Mouse (Mus musculus) layer of hippocampus, postnatal 10 days (tissue): ENCODE measurements at regions not wholly inside any gene's neighbourhood (a gene's known extent, or its start where the extent isn't known, plus 50 kb on each side); places are given as distances from the start of the nearest gene placed in this dataset.

Source experiments
- DNase-seq, 2 experiments: peaks; one replicate each; pipeline ENCODE4 v3.0.0; 2021; ENCODE audit warnings: low spot score in 2 of 2

DNA sequence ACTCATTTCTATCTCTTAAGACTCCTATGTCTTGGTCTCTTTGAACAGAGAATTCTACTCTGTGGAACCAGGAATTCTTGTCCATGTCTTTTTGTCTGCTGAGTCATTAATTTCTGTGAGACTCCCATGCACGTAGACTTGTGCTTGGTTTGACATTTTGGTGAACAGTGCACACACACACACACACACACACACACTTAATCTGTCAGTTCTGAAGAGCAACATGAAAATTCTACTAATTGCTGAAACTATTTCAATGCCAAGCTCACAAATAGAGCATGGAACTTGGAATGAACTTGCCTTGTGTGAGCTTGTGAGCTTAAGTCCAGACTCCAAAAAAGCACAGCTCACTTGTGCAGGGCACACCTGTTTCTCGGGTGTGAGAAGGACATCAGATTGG, 301.1 kb downstream of the Ptprc start:
- DNase-seq: no peak

DNA sequence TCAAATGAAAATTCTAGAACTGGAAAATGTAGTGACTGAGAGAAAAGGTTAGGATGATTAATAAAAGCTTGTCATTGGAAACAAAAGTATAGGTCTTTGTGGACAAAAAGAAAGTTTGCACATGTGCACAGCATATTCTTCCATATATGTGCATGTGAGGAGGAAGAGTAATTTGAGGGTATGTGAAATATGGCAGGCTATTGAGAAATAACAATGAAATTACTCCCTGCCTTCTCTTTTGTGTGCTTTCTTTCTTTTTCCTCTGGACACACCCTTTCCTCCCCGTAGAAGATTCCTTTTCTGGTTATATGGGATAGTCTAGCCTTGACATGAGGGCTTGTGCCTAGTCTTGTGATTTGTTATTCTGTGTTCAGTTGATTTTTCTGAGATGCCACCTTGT, 301.9 kb downstream of the Ptprc start:
- no peak for DNase-seq

DNA sequence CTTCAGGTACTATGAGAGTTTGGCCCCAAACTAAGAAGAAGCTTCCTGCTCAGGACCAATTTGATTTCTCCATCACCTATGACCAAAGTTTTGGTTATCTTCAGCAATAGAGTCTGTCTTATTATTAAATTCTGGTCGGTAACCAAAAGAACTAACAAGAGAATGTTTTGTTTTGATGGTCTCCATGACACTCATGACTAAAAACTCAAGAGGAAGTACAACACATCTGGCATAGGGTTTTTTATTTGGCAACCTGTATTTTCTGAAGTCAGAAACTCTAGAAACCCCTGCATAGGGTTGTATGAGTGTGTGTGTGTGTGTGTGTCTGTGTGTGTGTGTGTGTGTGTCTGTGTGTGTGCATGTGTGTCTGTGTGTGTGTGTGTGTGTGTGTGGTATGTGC, 310.5 kb downstream of the Ptprc start:
- no peak for DNase-seq

DNA sequence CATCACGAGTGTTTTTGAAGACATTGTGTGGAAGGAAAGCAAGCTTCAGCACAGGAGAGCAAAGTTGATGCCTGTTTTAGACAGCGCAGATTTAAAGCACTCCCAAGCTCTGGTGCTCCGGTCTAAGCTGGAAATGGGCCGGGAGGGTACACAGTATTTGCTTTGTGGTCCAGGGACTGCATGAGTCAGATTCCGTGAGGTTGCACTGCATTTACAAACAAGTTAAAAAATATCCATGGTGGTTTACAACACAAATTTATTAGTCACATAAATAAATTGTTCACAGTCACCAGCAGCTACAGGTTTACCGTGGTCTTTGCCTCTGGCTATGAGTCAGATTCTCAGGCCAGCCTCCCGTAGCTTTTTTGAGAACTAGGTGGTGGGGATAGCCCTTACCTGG, 312.0 kb downstream of the Ptprc start:
- no peak for DNase-seq

DNA sequence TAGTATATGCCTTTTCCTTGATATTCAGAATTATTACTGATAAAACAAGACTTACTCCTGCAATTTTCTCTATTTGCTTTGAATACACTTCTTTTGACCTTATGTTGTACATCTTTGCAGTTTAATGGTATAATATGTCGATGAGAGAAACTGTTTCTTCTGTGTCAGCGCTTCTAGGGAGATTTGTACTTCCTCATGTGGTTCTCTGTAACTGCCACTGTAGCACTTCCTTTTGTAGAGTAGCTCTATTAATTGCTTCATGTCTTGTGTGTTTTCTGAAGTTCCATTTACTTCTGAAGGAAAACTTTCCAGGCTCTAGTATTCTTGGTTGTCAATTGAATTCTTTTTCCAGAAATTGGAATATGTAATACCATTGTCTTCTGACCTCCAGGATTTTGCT, 323.2 kb downstream of the Ptprc start:
- no peak for DNase-seq

DNA sequence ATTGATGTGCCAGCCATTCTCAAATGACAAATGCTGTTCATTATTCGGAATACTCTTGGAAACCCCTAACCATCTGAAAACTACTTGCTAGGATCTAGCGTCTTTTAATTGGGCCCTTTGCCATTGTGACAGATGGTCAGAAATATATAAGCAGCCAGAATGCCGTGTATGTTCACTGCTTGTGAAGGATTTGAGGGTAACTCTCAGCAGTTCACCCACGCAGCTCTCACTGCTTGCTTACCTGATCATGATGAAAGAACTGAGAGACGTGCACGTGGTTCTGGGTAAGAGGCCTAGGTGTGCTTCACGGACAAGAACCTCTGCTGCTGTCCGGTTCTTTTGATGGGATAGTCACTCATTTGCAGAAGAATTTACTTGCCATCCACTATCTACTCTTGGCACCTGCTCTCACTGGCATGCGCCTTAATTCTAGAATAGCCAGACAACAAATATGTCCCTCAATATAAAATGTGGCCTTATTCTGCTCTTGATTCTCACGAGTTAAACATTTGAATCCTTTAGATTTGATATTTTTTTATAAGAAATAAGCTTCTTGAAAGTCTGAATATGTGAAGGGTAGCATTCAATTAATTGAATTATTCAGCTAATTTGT, 328.1 kb downstream of the Ptprc start:
- DNase-seq: no peak

DNA sequence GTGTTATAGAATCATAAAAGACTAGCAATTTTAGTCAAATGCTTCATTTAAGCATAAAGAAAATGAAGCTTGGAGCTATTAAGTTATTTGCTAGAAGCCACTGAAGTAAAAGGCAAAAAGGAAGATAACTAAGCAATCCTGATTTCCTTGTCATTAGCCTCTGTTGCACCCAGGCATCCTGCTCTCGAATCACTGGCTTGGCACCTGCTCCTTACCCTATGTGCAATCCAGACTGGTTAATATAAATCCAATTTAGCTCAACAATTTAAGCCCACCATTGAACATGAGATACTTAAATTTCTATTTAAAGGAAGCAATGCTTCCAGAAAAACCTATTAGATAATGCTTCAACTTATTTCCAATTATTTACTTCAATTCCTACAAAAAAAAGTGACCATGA, 328.7 kb downstream of the Ptprc start:
- DNase-seq: no peak

DNA sequence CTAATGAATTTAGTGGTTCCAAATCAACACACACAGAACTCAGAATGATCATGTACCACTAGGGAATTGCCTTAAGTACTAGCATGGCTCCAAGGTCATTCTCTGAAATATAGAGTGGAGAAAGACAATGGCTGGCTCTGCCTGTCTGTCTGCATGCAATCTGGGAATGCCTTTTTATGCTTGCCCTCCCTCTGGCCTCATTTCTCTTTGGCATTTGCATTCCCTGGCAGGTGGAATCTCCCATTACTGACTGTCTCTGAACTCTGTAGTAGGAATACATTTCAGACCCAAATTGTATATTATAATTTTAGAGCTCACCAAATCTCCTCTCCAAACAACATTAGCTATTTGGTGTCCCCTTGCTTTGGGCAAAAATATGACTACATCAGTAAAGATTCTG, 335.0 kb downstream of the Ptprc start:
- DNase-seq: no peak

DNA sequence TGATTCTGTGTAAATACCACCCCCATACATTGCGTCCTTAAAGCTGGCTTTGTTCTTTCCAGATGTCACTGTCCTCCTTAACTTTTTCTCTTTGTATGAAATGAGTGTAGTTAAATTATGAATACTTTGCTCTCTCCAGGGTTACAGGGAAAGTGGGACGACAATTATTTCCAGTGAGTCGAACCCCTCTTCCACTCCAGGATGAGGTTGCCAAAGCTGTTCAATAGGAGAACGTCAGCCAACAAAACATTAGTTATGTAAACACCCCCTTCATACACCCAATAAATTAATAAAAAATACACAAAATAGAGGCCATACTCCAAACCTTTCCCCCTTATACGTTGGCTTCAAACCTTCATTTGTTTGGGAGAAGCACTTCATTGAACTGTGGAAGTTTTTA, 335.8 kb downstream of the Ptprc start:
- no peak for DNase-seq

DNA sequence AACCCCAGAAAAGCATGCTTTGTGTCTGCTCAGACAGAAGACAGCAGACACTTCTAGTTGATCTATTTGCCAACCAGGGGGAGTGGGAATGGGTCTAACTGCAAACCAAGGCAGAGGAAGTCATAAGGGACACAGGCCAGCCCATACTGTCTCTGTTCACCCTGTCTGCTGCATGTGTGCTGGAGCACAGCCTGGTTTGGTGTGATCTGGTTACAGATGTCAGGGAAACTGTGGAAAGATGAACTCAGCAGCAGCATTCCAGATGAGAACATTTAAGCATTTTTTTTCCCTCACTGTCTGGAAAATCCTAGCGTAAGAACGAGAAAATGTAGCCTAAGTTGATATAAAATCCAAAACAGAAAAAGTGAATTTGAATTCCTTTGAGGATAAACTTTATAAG, 336.2 kb downstream of the Ptprc start:
- no peak for DNase-seq

DNA sequence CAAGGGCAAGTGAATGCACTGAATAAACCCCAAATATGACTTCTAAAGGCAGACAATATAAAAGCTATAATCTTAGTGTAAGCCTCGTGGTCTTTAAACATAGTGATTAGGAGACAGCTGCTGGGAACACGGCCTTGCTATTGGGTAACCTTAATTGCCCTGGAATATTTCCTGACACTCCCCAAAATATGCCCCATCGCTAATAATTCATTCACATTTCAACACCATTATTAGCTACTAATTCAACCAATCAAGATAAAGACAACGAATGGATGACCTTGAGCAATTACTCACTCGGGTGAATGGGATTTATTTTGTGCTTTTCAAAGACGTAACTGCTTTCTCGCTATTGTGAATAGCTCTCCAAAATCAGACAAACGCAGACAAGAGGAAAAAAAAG, 337.2 kb downstream of the Ptprc start:
- no peak for DNase-seq

DNA sequence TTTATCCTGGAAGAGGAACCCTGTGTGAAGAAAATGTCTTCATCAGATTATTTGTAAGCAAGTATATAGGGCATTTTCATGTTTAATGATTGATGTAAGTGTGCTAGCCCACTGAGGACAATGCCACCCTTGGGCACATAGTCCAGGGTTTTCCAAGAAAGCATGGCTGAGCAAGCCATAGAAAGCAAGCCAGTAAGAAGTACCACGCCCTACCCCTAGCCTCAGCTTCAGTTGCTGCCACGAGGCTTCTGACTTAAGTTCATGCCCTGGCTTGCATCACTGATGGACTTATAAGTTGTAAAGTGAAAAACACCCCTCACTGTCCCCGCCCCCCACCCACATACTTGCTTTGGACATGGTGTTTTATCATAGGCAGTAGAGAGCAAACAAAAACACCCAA, 342.0 kb downstream of the Ptprc start:
- DNase-seq: no peak

DNA sequence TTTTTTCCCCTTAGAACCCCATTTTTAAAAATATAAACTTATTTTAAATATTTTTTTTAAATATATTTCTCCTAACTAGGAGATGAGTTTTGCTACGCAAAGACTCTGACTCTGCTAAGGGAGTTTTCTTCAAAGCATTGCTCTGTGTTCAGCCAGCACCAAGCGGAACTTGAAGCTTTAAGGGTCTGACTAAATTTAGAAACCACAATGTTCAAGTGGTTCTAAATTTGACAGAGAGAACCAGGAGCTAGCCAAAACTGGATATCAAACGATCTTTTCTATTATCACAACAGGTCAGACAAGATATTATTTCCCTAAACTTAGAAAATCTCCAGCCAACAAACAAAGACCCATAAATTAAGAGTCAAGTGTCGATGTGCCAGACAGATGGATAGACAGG, 344.2 kb downstream of the Ptprc start:
- no peak for DNase-seq

DNA sequence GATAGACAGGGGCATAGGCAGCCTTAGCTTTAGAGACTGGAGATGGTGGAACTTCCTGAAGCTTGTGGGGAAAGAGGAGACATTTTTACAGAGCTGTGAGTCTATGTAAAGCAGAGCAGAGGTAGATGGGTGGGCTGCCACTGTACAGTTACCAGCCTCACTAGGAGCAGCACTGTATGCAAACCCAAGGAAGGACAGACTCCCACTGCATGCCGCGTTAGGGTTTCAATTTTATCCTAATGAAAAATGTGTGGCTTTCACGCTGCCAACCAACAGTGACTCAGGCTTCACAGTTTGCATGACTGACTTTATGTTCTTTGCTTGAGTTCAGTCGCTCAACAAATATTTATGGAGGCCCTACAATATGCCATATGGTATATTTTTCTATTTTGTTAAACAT, 348.1 kb downstream of the Ptprc start:
- DNase-seq: no peak

DNA sequence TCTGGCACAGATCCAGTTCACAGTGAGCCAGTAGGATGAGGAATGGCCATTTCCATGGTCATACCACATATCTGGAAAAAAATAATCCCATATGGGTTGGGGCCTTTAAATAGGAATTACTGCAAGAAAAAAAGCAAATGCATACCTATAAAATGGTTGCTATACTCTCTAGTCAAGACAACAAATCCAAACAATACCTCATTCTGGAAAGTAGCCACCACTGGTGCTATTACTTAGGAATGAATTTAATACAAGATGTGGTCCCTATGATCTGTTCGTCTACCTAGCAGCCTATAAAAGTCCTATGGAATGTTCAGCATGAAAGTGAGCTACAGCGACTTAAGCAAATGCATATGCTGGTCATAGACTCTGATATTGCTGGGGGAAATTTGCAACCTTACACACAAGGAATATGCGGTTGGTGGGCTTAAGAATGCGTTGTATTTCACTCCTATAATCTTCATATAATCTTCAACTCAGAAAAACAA, 360.1 kb downstream of the Ptprc start:
- no peak for DNase-seq

DNA sequence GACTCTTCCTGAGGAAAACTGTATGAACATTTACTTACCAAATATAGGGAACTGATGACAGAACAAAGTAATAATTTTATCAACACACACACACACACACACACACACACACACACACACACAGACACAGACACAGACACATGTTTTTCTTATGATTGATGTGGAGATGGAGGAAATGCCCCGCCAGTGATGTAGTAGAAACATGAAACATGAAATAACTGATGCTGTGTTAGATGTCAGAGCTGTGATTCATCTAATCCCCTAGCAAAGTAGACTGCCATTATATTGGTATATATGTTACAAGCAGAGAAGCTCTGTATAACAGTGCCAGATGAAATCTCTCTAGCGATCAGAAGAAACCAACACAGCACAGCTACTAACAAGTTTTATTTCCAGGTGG, 361.0 kb downstream of the Ptprc start:
- DNase-seq: no peak

DNA sequence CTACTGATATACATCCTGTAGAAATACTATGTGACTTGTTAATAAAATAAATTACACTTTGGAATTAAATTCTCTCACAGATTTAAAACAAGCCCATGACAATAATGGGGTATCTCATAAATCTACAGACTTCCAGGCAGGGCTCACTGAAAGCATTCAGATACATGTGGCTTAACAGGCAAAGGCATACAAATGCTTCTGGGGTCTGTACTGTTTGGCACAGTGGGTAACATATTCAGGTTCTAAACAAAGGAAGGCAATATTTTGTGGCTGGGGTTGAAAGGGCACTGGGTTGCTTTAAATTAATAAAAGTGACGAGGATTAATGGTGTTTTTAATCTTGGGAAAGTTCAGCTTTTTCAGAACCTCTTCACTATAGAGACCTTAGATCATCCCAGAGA, 361.8 kb downstream of the Ptprc start:
- DNase-seq: no peak

DNA sequence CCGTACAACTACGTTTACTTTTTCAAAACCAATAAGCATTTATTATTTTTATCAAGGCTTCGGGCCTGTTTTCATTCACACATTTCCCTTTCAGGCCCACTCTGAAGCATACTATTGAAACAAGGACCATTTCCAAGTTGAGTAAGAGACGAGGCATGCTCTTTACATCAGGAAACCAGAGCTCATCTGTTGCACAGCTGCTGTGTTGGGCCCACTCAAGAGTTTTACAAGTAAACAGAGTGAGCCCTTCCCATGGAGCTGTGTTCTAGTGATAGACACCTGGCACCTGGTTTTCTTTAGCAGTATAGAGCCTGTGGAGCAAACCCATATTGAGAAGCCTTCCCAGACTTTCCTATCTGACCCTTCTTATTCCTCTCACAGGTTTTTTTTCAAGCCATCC, 363.5 kb downstream of the Ptprc start:
- no peak for DNase-seq

DNA sequence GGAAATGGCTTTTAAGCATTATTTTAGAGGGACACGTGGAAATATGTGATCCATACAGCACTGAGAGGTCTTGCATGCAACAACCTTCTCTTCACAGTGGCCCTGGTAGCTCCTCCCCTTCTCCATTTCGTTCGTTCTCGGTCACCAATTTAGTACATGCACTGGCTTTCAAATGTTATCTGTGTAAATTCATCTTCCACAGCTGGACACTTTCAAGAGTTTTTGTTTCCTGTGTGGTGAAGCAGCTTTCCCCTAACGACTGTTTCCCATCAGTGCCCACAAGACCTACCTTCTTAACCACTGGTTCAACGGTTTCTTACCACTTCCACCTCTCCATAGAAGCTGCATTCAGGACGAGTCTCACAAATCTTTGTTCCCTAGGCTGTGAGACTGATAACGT, 368.8 kb downstream of the Ptprc start:
- DNase-seq: no peak

DNA sequence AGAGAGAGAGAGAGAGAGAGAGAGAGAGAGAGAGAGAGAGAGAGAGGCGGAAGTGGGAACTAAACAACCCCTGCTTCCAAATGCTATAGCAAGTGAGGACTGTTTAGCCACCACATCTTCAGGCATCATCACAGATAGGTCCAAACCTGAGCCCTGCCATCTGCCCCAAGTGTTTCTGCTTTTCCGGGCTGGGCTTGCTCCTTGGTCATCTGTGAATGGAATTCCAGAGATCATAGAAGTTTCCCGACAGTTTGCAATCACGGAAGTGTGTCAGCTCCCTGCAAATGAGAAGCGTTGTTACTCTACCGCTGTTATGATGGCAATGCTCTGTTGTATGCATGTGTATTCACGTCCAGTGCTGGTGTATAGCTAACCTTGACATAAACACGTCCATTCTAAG, 369.3 kb downstream of the Ptprc start:
- DNase-seq: no peak

DNA sequence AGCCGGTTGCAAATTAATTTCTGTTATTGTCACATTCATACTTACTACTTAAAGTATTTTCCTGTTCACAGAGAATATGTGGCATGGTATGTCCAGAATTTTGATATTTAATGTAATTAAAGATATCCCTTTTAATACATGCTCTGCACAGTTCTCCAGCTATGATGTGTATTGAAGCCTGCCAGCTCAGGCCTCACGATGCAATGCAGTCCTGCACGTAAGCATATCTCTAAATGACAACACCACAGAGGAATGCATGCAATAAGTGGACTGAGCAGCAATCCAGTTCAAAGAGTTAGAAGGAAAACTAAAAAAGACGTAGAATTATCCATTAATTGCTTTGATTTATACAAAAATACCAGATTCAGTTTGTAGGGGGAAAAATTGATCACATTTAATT, 373.4 kb downstream of the Ptprc start:
- DNase-seq: no peak

DNA sequence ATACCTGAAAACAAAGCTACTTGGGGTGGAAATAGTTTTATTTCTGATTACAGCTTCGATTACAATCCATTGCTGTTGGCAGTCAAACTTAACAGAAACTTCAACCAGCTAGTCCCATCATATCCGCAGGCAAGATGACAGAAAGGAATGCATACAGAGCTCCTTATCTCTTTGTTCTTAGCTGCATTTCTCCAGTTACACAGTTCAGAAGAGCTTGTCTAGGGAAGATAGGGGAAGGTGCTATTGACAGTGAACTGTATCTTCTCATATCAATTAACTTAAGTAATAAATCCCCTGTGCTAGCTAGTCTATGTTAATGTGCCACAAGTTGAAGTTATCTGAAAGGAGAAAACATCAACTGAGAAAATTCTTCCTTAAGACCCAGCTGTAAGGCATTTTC, 374.8 kb downstream of the Ptprc start:
- DNase-seq: no peak

DNA sequence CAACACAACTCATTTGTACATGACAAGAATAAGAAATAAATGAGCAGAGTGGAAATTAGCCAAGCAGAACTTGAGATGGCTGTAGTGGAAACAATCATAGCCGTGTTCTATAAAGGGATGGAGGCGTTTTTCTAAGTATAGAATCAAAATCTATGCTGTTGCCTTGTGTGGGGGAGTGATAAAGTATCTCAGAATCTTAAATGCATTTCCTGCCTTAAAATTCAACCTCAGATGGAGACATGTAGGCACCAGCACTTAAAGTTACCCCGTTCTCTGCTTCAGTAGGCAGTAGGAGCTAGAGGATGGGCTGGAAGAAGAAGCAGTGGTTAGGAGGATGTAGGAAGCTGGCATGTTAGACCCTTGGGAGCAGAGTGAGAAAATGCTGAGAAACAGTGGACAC, 386.7 kb downstream of the Ptprc start:
- DNase-seq: no peak

DNA sequence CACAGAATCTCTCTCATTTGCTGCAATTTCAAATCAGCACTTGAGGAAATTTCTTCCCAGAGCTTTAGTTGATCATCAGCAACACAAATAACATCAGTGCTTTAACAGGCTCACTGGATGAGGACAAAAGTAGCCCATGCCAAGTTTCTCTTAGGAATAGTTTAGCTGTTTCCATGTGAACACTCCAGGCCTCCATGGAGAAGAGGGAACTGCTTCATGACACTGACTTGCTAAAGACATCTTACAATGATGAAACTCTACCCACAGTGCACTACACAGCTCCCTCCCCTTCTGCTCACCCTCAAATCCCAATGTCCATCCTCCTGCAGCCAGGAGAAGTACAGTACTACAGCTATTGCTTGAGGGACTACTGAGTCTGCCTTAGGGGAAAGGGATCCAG, 388.9 kb downstream of the Ptprc start:
- DNase-seq: no peak
